Mouse (Mus musculus) forebrain, embryonic 10.5 days (tissue): ENCODE data around the gene 9930104L06Rik. TPM values are rescaled to one million over a fixed set of nuclear protein-coding genes. Genes with fewer than 3 reads are reported as not detected.

Experiments
- DNase-seq: peaks from one replicate; pipeline ENCODE4 v3.0.0-alpha.2; 2017; ENCODE audit warnings: low spot score; ENCODE audit errors: extremely low spot score
- H3K27ac ChIP-seq: fragments of 300-500 bp; sonication (generic); 2 replicates; pipeline ENCODE4 v1.5.1; 2016; ENCODE audit warnings: mild to moderate bottlenecking
- H3K27me3 ChIP-seq: fragments of 300-500 bp; sonication (generic); 2 replicates; pipeline ENCODE4 v1.6.1; 2016; ENCODE audit warnings: mild to moderate bottlenecking; ENCODE audit not compliant: poor library complexity, severe bottlenecking
- H3K36me3 ChIP-seq: fragments of 300-500 bp; sonication (generic); replicated peaks from 2 replicates; pipeline ENCODE4 v1.6.1; 2016; ENCODE audit warnings: mild to moderate bottlenecking, moderate library complexity
- H3K4me1 ChIP-seq: fragments of 300-500 bp; sonication (generic); 2 replicates; pipeline ENCODE4 v1.6.1; 2016
- H3K4me3 ChIP-seq: fragments of 300-500 bp; sonication (generic); 2 replicates; pipeline ENCODE4 v1.5.1; 2016; ENCODE audit warnings: mild to moderate bottlenecking, moderate library complexity
- H3K9me3 ChIP-seq: fragments of 300-500 bp; sonication (generic); 2 replicates; pipeline ENCODE4 v1.6.1; 2016; ENCODE audit warnings: mild to moderate bottlenecking, moderate library complexity
- WGBS: fragments of 180-500 bp; shearing (Covaris S2); methylation state at CpG from one replicate; pipeline ENCODE4 v1.1.7; 2016; 5-methylcytosine and 5-hydroxymethylcytosine counted together
- polyA plus RNA-seq: library from polyadenylated mRNA; unstranded; fragments of >200 nt; fragmentation: Nextera tagmentation; extraction: Ambion mirVana; gene quantifications from 2 replicates; pipeline ENCODE4 v1.2.1, GENCODE M21; 2016

The 9930104L06Rik gene
- polyA plus RNA-seq, 1 experiment from 2014 or later: 17.5 TPM

- Histone ChIP-seq H3K4me1 (peaks cover 94% of the 10 kb centered on the region), H3K4me3 (no peak overlapping the region), H3K9me3 (no peaks in the 10 kb centered on the region), H3K27me3 (peaks cover 6% of the 10 kb centered on the region; the same call in 1 of the 2 replicates), H3K27ac (peak overlapping the region; percentile 85), H3K36me3 (no peaks in the 10 kb centered on the region)
- WGBS: 46% methylated on average over 6 of the region's 6 CpGs
- no peak for DNase-seq
These were observed 31.9 kb downstream of the 9930104L06Rik start for GRCm38 (mm10) chr4:124968711-124969110.

- H3K27me3 ChIP-seq: peaks cover 6% of the 10 kb centered on the region; the same call in 1 of the 2 replicates
- DNase-seq: no peak
- H3K9me3 ChIP-seq: no peaks in the 10 kb centered on the region
- H3K36me3 ChIP-seq: no peaks in the 10 kb centered on the region
- H3K4me3 ChIP-seq: no peak overlapping the region
- peaks cover 88% of the 10 kb centered on the region for H3K4me1 ChIP-seq
- 70% methylated on average over 7 of the region's 7 CpGs for WGBS
- peak overlapping the region; percentile 85 for H3K27ac ChIP-seq
These were observed 32.5 kb downstream of the 9930104L06Rik start for GRCm38 (mm10) chr4:124969219-124969848.

GRCm38 (mm10) chr4:124970194-124970593 is 33.3 kb downstream of the 9930104L06Rik start:
- WGBS: 71% methylated on average over 11 of the region's 11 CpGs
- Histone ChIP-seq H3K27ac (peak overlapping the region; percentile 85), H3K36me3 (no peaks in the 10 kb centered on the region), H3K4me3 (no peak overlapping the region), H3K27me3 (peaks cover 6% of the 10 kb centered on the region; the same call in 1 of the 2 replicates), H3K9me3 (no peaks in the 10 kb centered on the region), H3K4me1 (peaks cover 84% of the 10 kb centered on the region)
- no peak for DNase-seq

GRCm38 (mm10) chr4:124970677-124971076 is 33.8 kb downstream of the 9930104L06Rik start:
- H3K27me3 ChIP-seq: peaks cover 6% of the 10 kb centered on the region; the same call in 1 of the 2 replicates
- peaks cover 84% of the 10 kb centered on the region for H3K4me1 ChIP-seq
- H3K9me3 ChIP-seq: no peaks in the 10 kb centered on the region
- DNase-seq: no peak
- H3K4me3 ChIP-seq: no peak overlapping the region
- WGBS: 40% methylated on average over 5 of the region's 5 CpGs
- peak overlapping the region; percentile 85 for H3K27ac ChIP-seq
- no peaks in the 10 kb centered on the region for H3K36me3 ChIP-seq

GRCm38 (mm10) chr4:124971094-124971493 is 34.2 kb downstream of the 9930104L06Rik start:
- DNase-seq: no peak

GRCm38 (mm10) chr4:124972316-124972715 is 35.5 kb downstream of the 9930104L06Rik start:
- whole genome bisulfite sequencing: 53% methylated on average over 9 of the region's 9 CpGs
- Histone ChIP-seq H3K36me3 (no peaks in the 10 kb centered on the region), H3K4me3 (no peak overlapping the region), H3K9me3 (no peaks in the 10 kb centered on the region), H3K4me1 (peaks cover 74% of the 10 kb centered on the region), H3K27ac (peak overlapping the region; percentile 85), H3K27me3 (peaks cover 6% of the 10 kb centered on the region; the same call in 1 of the 2 replicates)
- DNase-seq: peak; percentile 38

More at GRCm38 (mm10) chr4:124971094-124971493, 34.2 kb downstream of the 9930104L06Rik start:
- 90% methylated on average over 8 of the region's 8 CpGs for WGBS
- Histone ChIP-seq H3K4me3 (no peak overlapping the region), H3K27ac (peak overlapping the region; percentile 85), H3K27me3 (peaks cover 6% of the 10 kb centered on the region; the same call in 1 of the 2 replicates), H3K9me3 (no peaks in the 10 kb centered on the region), H3K4me1 (peaks cover 82% of the 10 kb centered on the region), H3K36me3 (no peaks in the 10 kb centered on the region)

- WGBS: 81% methylated on average over 2 of the region's 2 CpGs
- peak overlapping the region; percentile 85 for H3K27ac ChIP-seq
These were observed 36.4 kb downstream of the 9930104L06Rik start for GRCm38 (mm10) chr4:124973296-124973695.

GRCm38 (mm10) chr4:124978201-124978600 is 41.4 kb downstream of the 9930104L06Rik start:
- no peak overlapping the region for H3K4me3 ChIP-seq
- H3K9me3 ChIP-seq: no peaks in the 10 kb centered on the region
- peak overlapping the region; percentile 67 for H3K27ac ChIP-seq
- peaks cover 27% of the 10 kb centered on the region for H3K27me3 ChIP-seq
- peaks cover 60% of the 10 kb centered on the region for H3K4me1 ChIP-seq
- DNase-seq: no peak
- H3K36me3 ChIP-seq: no peaks in the 10 kb centered on the region
- 41% methylated on average over 5 of the region's 5 CpGs for WGBS

More at GRCm38 (mm10) chr4:124973296-124973695, 36.4 kb downstream of the 9930104L06Rik start:
- H3K27me3 ChIP-seq: peaks cover 6% of the 10 kb centered on the region; the same call in 1 of the 2 replicates
- no peaks in the 10 kb centered on the region for H3K36me3 ChIP-seq
- H3K9me3 ChIP-seq: no peaks in the 10 kb centered on the region
- H3K4me1 ChIP-seq: peaks cover 76% of the 10 kb centered on the region
- no peak overlapping the region for H3K4me3 ChIP-seq
- DNase-seq: no peak

GRCm38 (mm10) chr4:124983893-124984526 is 47.2 kb downstream of the 9930104L06Rik start:
- peaks cover 85% of the 10 kb centered on the region for H3K27me3 ChIP-seq
- no peak overlapping the region for H3K4me3 ChIP-seq
- no peaks in the 10 kb centered on the region for H3K36me3 ChIP-seq
- H3K9me3 ChIP-seq: no peaks in the 10 kb centered on the region
- no peak for DNase-seq
- no peak overlapping the region for H3K27ac ChIP-seq
- WGBS: 25% methylated on average over 9 of the region's 9 CpGs
- H3K4me1 ChIP-seq: peaks cover 80% of the 10 kb centered on the region

GRCm38 (mm10) chr4:124984871-124985670 is 48.2 kb downstream of the 9930104L06Rik start:
- no peaks in the 10 kb centered on the region for H3K9me3 ChIP-seq
- H3K27ac ChIP-seq: peak overlapping the region; percentile 88
- DNase-seq: no peak

GRCm38 (mm10) chr4:124985671-124986602 is 49.1 kb downstream of the 9930104L06Rik start, which contains the start of gene Rspo1:
TSS of gene Rspo1 (plus strand) at chr4:124986430.
- Histone ChIP-seq H3K9me3 (no peaks in the 10 kb centered on the region), H3K27ac (peak within 1 kb of the TSS; percentile 88), H3K4me1 (peaks cover 84% of the 10 kb centered on the region), H3K4me3 (peak within 1 kb of the TSS; percentile 64), H3K36me3 (peaks cover under 1% of the 10 kb centered on the region), H3K27me3 (peaks cover 100% of the 10 kb centered on the region)
- WGBS: 1% methylated on average over 60 of the region's 62 CpGs
- DNase-seq: peak; percentile 47

More at GRCm38 (mm10) chr4:124984871-124985670, 48.2 kb downstream of the 9930104L06Rik start:
- Histone ChIP-seq H3K4me1 (peaks cover 81% of the 10 kb centered on the region), H3K4me3 (peak overlapping the region; percentile 64), H3K36me3 (no peaks in the 10 kb centered on the region), H3K27me3 (peaks cover 91% of the 10 kb centered on the region)
- 7% methylated on average over 18 of the region's 18 CpGs for WGBS
